Mouse (Mus musculus) splenic B cell, adult 2 months (primary cell): Measurements from ENCODE around the gene Fem1a.
A peak's percentile ranks its signal among the peaks of the same experiment; 100 is the strongest.

Source experiments
- DNase-seq: peaks from one replicate; pipeline ENCODE4 v3.0.0-alpha.2; 2011; ENCODE audit warnings: low read depth, low spot score
- H3K27me3 ChIP-seq: 2 replicates; pipeline ENCODE4 v1.6.1; 2012; ENCODE audit warnings: mild to moderate bottlenecking, low read length, moderate library complexity, mixed read lengths; ENCODE audit not compliant: control insufficient read depth, poor library complexity, insufficient read depth, severe bottlenecking
- H3K36me3 ChIP-seq: 2 replicates; pipeline ENCODE4 v1.6.1; 2012; ENCODE audit warnings: mild to moderate bottlenecking, low read length, moderate library complexity, mixed read lengths; ENCODE audit not compliant: control insufficient read depth, poor library complexity, insufficient read depth, severe bottlenecking

The Fem1a gene

DNA sequence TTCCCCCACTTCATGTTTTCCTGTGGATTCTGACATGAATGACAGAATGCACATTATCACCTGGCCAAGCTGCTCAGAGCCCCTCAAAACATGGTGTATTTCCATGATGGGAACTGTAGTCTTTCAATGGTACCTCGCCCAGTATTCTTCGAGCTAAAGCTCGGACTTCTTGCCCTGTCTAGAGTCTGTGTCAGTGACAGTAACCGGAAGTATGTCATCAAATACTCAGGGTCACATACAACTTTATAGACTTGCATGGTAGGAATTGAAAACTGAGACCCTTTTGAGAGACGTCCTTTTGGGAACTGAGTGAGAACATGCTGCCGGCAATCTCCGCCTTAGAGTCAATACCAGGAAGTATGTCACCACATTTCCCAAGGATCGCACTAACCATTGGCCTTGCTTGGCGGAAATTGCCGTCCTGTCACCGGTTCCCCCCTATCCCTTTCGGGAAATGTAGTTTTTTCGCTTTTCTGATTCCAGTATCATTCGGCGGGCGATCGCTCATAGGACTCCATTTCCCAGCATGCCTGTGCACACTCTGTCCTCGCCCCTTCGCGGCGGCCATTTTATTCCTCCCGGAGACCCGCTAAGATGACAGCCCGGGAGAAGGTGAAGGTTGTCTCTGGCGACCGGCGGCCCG, at the start of gene Fem1a:
TSS of gene Fem1a (plus strand) at position 572 of the 643 bp plus-strand sequence.
- H3K27me3 ChIP-seq: no peaks in the 10 kb centered on the region
- DNase-seq: peak; percentile 98
- H3K36me3 ChIP-seq: peaks cover 4% of the 10 kb centered on the region; the same call in 1 of the 2 replicates

GRCm38 (mm10) chr17:56206986-56207674, 49.5 kb upstream of the Fem1a start:
- H3K36me3 ChIP-seq: peaks cover 23% of the 10 kb centered on the region
- DNase-seq: no peak
- H3K27me3 ChIP-seq: no peaks in the 10 kb centered on the region

GRCm38 (mm10) chr17:56207963-56208530, 48.6 kb upstream of the Fem1a start:
- DNase-seq: no peak
- peaks cover 23% of the 10 kb centered on the region for H3K36me3 ChIP-seq
- no peaks in the 10 kb centered on the region for H3K27me3 ChIP-seq

GRCm38 (mm10) chr17:56208821-56209220, 47.8 kb upstream of the Fem1a start:
- DNase-seq: no peak
- no peaks in the 10 kb centered on the region for H3K27me3 ChIP-seq
- peaks cover 23% of the 10 kb centered on the region for H3K36me3 ChIP-seq

DNA sequence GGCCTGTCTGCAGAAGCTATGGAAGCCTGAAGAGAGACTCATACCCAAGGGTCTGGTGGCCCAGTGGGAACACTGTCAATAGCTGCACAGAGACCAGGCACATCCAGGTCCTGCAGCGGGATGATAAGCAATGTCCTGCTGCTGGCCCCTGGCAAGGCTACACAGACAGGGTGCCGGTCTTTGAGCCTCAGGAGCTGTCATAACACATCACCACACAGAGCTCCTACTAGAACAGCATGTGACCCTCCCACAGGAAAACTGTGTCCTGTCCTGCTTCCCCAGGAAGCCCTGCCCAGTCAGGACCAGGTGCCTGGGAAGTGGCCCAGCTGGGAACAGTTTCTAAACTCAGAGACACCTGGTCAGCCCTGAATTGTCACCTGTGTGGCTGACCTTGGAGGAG, 45.5 kb upstream of the Fem1a start:
- no peak for DNase-seq
- Histone ChIP-seq H3K27me3 (no peaks in the 10 kb centered on the region), H3K36me3 (peaks cover 16% of the 10 kb centered on the region)

- H3K36me3 ChIP-seq: peaks cover 12% of the 10 kb centered on the region
- no peak for DNase-seq
- no peaks in the 10 kb centered on the region for H3K27me3 ChIP-seq
Measured at GRCm38 (mm10) chr17:56212676-56213075, 43.9 kb upstream of the Fem1a start.

DNA sequence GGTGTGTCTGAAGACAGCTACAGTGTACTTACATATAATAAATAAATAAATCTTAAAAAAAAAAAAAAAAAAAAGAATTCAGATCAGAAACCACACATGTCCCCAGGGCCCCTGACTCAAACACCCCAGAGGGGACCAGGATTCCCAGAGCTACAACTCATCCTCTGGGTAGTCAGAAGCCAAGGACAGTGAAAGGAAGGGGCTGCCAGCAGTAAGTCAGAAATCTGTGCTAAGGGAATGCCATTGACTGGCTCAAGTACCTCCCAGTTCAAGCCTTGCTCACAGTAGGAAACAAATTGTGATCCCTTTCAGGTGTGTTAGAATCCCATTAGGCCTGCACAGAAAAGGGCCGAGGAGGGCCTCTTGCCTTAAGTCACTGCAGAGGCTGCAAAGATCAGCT, 42.4 kb upstream of the Fem1a start:
- Histone ChIP-seq H3K27me3 (no peaks in the 10 kb centered on the region), H3K36me3 (peaks cover 12% of the 10 kb centered on the region)
- no peak for DNase-seq

- no peak for DNase-seq
- 0 out of 2 replicates have a peak, but pooled peaks cover 1% of the 10 kb centered on the region for H3K36me3 ChIP-seq
Measured at GRCm38 (mm10) chr17:56217670-56218069, 38.9 kb upstream of the Fem1a start.

DNA sequence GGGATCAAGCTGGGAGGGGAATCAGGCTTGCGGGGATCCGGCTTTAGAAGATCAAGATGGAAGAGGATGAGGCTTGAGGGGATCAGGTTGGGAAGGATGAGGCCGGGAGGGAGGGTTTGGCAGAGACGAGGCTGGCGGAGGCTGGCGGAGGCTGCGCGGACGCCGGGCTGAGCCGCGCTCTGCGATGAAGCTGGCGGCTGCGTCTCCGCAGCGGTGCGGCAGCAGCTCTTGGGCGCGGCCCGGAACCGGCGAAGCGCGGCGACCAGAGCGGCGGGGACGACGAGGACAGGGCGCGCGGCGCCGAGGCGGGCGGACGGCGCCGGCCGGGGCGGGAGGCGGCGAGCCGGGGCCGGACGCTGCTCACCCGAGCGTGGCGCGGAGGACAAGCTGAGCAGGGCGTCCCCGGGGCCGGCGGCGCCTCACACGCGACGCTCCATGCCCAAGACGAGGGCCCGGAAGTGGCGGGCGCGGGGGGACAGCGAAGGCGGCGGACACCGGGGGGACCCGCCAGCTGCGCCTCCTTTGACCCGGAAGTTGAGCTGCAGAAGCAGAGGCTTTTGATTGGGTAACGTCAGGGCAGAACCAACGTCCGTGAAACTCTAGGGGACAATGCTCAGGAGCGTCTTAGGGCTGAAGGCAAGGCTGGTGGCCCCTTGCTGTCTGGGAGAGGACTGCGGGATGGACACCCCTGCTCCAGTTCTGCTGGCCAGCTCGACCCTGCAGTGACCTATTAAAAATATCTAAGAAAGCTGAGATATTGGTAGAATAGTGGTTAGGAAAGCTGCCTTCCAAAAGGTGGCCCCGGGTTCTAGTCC, 38.0 kb upstream of the Fem1a start, which contains the start of gene Dpp9:
TSS of gene Dpp9 (minus strand) at position 529 of the 815 bp plus-strand sequence.
- peak; percentile 91 for DNase-seq
- H3K36me3 ChIP-seq: 0 out of 2 replicates have a peak, but pooled peaks cover 1% of the 10 kb centered on the region
- H3K27me3 ChIP-seq: no peaks in the 10 kb centered on the region

More at GRCm38 (mm10) chr17:56217670-56218069, 38.9 kb upstream of the Fem1a start:
- no peaks in the 10 kb centered on the region for H3K27me3 ChIP-seq

GRCm38 (mm10) chr17:56219251-56219650, 37.4 kb upstream of the Fem1a start:
- DNase-seq: no peak
- Histone ChIP-seq H3K27me3 (no peaks in the 10 kb centered on the region), H3K36me3 (0 out of 2 replicates have a peak, but pooled peaks cover 1% of the 10 kb centered on the region)

DNA sequence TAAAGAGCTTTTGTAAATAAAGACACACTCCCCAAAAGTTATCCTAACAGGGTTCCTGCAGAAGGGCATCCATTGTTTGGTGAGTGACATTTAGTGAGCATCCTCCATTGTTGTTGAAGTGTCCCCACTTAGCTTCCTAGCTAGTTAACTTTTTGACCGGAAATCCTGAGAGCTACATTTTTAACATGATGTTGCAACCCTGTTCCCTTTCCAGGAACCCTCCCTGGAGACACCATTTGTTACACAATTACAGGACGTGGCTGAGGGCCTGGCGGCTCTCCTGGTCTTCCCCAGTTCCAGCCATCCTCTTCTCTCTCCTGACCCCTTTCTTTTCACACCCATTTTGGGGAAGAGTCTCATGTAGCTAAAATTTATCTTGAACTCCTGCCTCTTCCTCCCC, 36.8 kb upstream of the Fem1a start:
- H3K36me3 ChIP-seq: no peaks in the 10 kb centered on the region
- no peak for DNase-seq
- no peaks in the 10 kb centered on the region for H3K27me3 ChIP-seq

- no peaks in the 10 kb centered on the region for H3K36me3 ChIP-seq
- H3K27me3 ChIP-seq: no peaks in the 10 kb centered on the region
- DNase-seq: no peak
Measured at GRCm38 (mm10) chr17:56224916-56225315, 31.7 kb upstream of the Fem1a start.

DNA sequence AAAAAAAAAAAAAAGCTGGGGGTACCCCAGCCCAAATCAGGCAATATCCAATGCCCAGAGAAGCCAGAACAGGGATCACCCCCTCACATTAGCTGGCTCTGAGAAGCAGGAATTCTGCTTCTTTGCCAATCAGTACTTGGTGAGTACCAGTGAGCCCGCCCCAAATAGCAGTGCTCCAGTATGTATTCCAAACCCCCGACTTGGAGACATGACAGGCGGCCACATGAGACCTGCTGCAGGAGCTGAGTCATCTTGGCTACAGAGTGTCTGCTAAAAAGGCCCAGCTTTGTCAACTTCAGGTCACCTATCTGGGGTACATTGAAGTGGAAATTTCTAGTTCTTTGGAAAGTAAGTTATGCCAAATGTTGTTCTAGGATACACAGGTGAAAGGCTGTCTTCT, 30.0 kb upstream of the Fem1a start:
- Histone ChIP-seq H3K27me3 (no peaks in the 10 kb centered on the region), H3K36me3 (no peaks in the 10 kb centered on the region)
- DNase-seq: no peak

GRCm38 (mm10) chr17:56229943-56230342, 26.7 kb upstream of the Fem1a start:
- no peak for DNase-seq
- H3K27me3 ChIP-seq: no peaks in the 10 kb centered on the region
- no peaks in the 10 kb centered on the region for H3K36me3 ChIP-seq
